Mouse (Mus musculus) adrenal gland, adult 8-10 months (tissue): ENCODE measurements around the gene Smok2b. TPM values are rescaled to one million over a fixed set of nuclear protein-coding genes. Genes with fewer than 3 reads are reported as not detected.
"Not testable (repeated sequence)": the region's sequence is repeated elsewhere in the genome, so short reads cannot be mapped to it uniquely, and the experiment has no call there.

Experiments
- DNase-seq: peaks from one replicate; pipeline ENCODE4 v3.0.0; 2022
- total RNA-seq, 4 experiments: library from RNA; stranded (reverse); gene quantifications; 2 replicates each; pipeline ENCODE4 v1.2.4; 2022

The Smok2b gene
- total RNA-seq: not detected

- DNase-seq: not testable (repeated sequence)
Measured at GRCm38 (mm10) chr17:13229957-13230356, at the start of gene Smok2b. Smok2b (plus strand) TSS chr17:13230257.

- not testable (repeated sequence) for DNase-seq
Measured at GRCm38 (mm10) chr17:13180491-13180890, 49.6 kb upstream of the Smok2b start.

- DNase-seq: not testable (repeated sequence)
Measured at GRCm38 (mm10) chr17:13182712-13183111, 47.3 kb upstream of the Smok2b start.

- not testable (repeated sequence) for DNase-seq
Measured at GRCm38 (mm10) chr17:13184514-13184913, 45.5 kb upstream of the Smok2b start.

GRCm38 (mm10) chr17:13186541-13186940 is 43.5 kb upstream of the Smok2b start:
- not testable (repeated sequence) for DNase-seq

- not testable (repeated sequence) for DNase-seq
Measured at GRCm38 (mm10) chr17:13187621-13188020, 42.4 kb upstream of the Smok2b start.

GRCm38 (mm10) chr17:13188846-13189245 is 41.2 kb upstream of the Smok2b start:
- not testable (repeated sequence) for DNase-seq

GRCm38 (mm10) chr17:13190836-13191583 is 39.0 kb upstream of the Smok2b start:
- DNase-seq: not testable (repeated sequence)

- not testable (repeated sequence) for DNase-seq
Measured at GRCm38 (mm10) chr17:13196486-13196885, 33.6 kb upstream of the Smok2b start.

- not testable (repeated sequence) for DNase-seq
Measured at GRCm38 (mm10) chr17:13198812-13199211, 31.2 kb upstream of the Smok2b start.

- DNase-seq: not testable (repeated sequence)
Measured at GRCm38 (mm10) chr17:13199880-13200409, 30.1 kb upstream of the Smok2b start.

GRCm38 (mm10) chr17:13201551-13201950 is 28.5 kb upstream of the Smok2b start:
- DNase-seq: not testable (repeated sequence)

GRCm38 (mm10) chr17:13202453-13203107 is 27.5 kb upstream of the Smok2b start:
- not testable (repeated sequence) for DNase-seq

GRCm38 (mm10) chr17:13205247-13205646 is 24.8 kb upstream of the Smok2b start:
- not testable (repeated sequence) for DNase-seq

GRCm38 (mm10) chr17:13206491-13206890 is 23.6 kb upstream of the Smok2b start:
- DNase-seq: no peak

GRCm38 (mm10) chr17:13208460-13208859 is 21.6 kb upstream of the Smok2b start:
- DNase-seq: not testable (repeated sequence)

GRCm38 (mm10) chr17:13212136-13212850 is 17.8 kb upstream of the Smok2b start:
- DNase-seq: no peak

- no peak for DNase-seq
Measured at GRCm38 (mm10) chr17:13214169-13214568, 15.9 kb upstream of the Smok2b start.

- no peak for DNase-seq
Measured at GRCm38 (mm10) chr17:13215595-13215994, 14.5 kb upstream of the Smok2b start.

- DNase-seq: no peak
Measured at GRCm38 (mm10) chr17:13220888-13221287, 9.2 kb upstream of the Smok2b start, which contains the start of gene Smok2a. Smok2a (plus strand) TSS chr17:13221188.

GRCm38 (mm10) chr17:13221921-13222320 is 8.1 kb upstream of the Smok2b start:
- DNase-seq: not testable (repeated sequence)

- not testable (repeated sequence) for DNase-seq
Measured at GRCm38 (mm10) chr17:13239461-13239860, 9.4 kb downstream of the Smok2b start.
